Mouse (Mus musculus) bone marrow, adult 2 months (tissue): Measurements from ENCODE around the gene Lrmda. TPM values are rescaled to one million over a fixed set of nuclear protein-coding genes. Genes with fewer than 3 reads are reported as not detected.

Source experiments
- H3K27ac ChIP-seq: fragments of 200-500 bp; 2 replicates; pipeline ENCODE4 v1.5.1; 2012; ENCODE audit warnings: low read depth, mild to moderate bottlenecking, control low read depth, inconsistent platforms, low read length; ENCODE audit not compliant: control insufficient read depth, poor library complexity, insufficient read depth
- H3K4me1 ChIP-seq: fragments of 200-500 bp; 2 replicates; pipeline ENCODE4 v1.6.1; 2011; ENCODE audit warnings: low read length; ENCODE audit not compliant: control insufficient read depth, insufficient read depth
- H3K4me3 ChIP-seq: fragments of 200-500 bp; replicated peaks from 2 replicates; pipeline ENCODE3; 2011; ENCODE audit warnings: mild to moderate bottlenecking, low read depth, low read length, control low read depth; ENCODE audit not compliant: control insufficient read depth
- CTCF ChIP-seq: fragments of 200-500 bp; IDR thresholded peaks from 2 replicates; pipeline ENCODE4 v1.5.1; 2011; ENCODE audit warnings: low read length, control low read depth; ENCODE audit not compliant: control insufficient read depth, insufficient read depth
- POLR2A ChIP-seq: fragments of 200-500 bp; IDR thresholded peaks from 2 replicates; pipeline ENCODE4 v1.6.1; 2011; ENCODE audit warnings: low read depth, mild to moderate bottlenecking, control low read depth, low read length, borderline replicate concordance; ENCODE audit not compliant: control insufficient read depth
- WGBS: fragments of 180-500 bp; shearing (Covaris S2); methylation state at CpG from one replicate; pipeline ENCODE4 v1.1.7; 2018; 5-methylcytosine and 5-hydroxymethylcytosine counted together
- polyA plus RNA-seq: library from polyadenylated mRNA; stranded (reverse); fragments of >200 nt; gene quantifications from 2 replicates; pipeline ENCODE4 v1.2.4, GENCODE M21; 2011; ENCODE audit warnings: low replicate concordance; ENCODE audit not compliant: missing spikeins, insufficient read depth, insufficient read length

The Lrmda gene
- polyA plus RNA-seq, 1 experiment: 3.8 TPM

DNA sequence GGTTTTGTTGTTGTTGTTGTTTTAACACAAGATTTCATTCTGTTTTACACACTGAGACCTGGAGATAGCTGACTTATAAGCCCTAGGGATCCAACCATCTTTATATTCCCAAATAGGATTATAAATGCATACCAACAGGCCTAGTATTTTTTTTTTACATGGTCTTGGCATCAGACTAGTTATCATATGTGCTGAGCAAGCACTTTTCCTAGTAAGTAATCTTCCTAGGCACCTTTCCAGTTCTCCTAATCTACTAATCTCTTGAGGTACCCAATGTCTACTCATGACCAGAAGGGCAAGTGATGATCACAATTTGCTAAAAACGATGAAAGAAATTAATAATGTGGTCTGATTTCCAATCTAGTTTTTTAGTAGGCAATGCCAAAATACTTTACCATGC lies 909.2 kb downstream of the Lrmda start:
- Histone ChIP-seq H3K4me1 (no peaks in the 10 kb centered on the region), H3K27ac (no peak overlapping the region), H3K4me3 (no peak overlapping the region)
- 61% methylated on average over 1 of the region's 1 CpGs for WGBS
- TF ChIP-seq POLR2A (no peak), CTCF (no peak)

- 84% methylated on average over 2 of the region's 2 CpGs for WGBS
- Histone ChIP-seq H3K4me1 (no peaks in the 10 kb centered on the region), H3K27ac (no peak overlapping the region), H3K4me3 (no peak overlapping the region)
- TF ChIP-seq CTCF (no peak), POLR2A (no peak)
Measured at GRCm38 (mm10) chr14:22929585-22929984, 910.1 kb downstream of the Lrmda start.

DNA sequence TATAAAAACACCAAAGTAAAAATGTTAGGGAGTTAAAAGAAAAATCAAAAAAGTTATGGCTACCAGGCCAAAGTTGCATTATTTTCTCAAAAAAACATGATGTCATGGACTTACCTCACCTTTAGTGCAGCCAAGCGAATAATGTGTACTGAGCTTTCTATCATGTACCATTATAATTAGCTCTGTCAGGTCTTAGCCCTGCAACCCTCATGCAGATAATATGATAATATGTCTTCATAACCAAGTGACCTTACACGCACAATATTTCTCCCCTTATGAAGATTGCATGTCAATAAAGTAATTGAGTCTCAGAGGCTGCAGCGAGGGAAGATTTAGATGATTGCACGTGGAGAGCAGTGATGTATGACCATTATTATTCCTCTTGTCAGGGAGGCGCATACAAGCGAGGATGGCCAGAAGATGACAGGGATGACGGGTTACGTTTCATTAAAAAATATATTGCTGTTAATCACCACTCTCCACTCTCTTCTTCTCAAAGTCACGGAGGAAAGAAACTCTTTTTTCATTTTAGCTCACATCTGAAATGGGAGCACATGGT lies 911.1 kb downstream of the Lrmda start:
- 82% methylated on average over 9 of the region's 9 CpGs for WGBS
- no peaks in the 10 kb centered on the region for H3K4me1 ChIP-seq
- H3K4me3 ChIP-seq: no peak overlapping the region
- H3K27ac ChIP-seq: no peak overlapping the region
- TF ChIP-seq POLR2A: no peak
- TF ChIP-seq CTCF: no peak

- Histone ChIP-seq H3K27ac (no peak overlapping the region), H3K4me1 (no peaks in the 10 kb centered on the region), H3K4me3 (no peak overlapping the region)
- WGBS: 84% methylated on average over 4 of the region's 4 CpGs
- TF ChIP-seq POLR2A (no peak), CTCF (no peak)
Measured at GRCm38 (mm10) chr14:22931114-22931822, 911.8 kb downstream of the Lrmda start.

GRCm38 (mm10) chr14:22936701-22937100 lies 917.2 kb downstream of the Lrmda start:
- Histone ChIP-seq H3K4me3 (no peak overlapping the region), H3K27ac (no peak overlapping the region), H3K4me1 (no peaks in the 10 kb centered on the region)
- WGBS: 70% methylated on average over 3 of the region's 3 CpGs
- no peak for TF ChIP-seq POLR2A
- no peak for TF ChIP-seq CTCF

GRCm38 (mm10) chr14:22940576-22940975 lies 921.1 kb downstream of the Lrmda start:
- H3K4me3 ChIP-seq: no peak overlapping the region
- H3K4me1 ChIP-seq: no peaks in the 10 kb centered on the region
- WGBS: 66% methylated on average over 2 of the region's 2 CpGs
- no peak overlapping the region for H3K27ac ChIP-seq
- TF ChIP-seq POLR2A (no peak), CTCF (no peak)

DNA sequence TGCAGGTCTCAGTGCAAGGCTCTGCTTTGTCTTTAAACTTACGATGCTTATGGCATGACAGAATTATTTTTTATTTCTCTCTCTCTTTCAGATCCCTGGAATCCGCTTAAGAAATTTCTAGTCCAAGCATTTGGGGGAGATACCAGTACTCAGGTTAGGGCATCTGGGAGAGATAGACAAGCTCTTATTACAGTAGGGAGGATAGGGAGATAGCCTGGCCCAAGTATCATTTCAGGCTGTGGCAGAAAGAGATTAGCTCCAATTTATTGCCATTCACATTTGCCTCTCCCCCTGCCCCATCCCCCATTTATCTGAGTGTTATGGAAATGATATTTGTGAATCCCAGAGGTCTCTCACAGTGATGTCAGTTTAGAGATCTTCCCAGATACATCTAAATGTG lies 923.1 kb downstream of the Lrmda start:
- no peak overlapping the region for H3K4me3 ChIP-seq
- no peaks in the 10 kb centered on the region for H3K4me1 ChIP-seq
- WGBS: 74% methylated on average over 2 of the region's 2 CpGs
- TF ChIP-seq POLR2A (no peak), CTCF (no peak)
- no peak overlapping the region for H3K27ac ChIP-seq

DNA sequence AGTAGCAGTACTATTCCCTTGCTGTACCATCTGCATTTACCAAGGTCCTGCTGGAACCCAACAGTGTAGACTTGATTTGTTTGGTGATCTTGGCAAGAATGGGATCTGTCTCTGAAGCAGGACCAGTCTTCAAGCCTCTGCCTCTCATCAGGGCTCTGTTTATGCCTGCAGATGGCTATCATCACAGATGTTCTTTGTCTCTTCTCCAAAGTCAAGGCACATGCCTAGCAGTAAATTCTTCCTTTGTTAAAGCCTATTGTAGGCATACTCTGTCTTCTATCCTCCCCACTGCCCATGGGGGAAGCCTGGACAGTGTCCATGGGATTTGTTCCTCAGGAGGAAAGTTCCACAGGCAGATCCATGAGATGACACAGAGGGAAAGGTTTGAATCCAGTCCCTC lies 930.0 kb downstream of the Lrmda start:
- Histone ChIP-seq H3K4me1 (no peaks in the 10 kb centered on the region), H3K4me3 (no peak overlapping the region), H3K27ac (no peak overlapping the region)
- TF ChIP-seq CTCF (no peak), POLR2A (no peak)
